Mouse (Mus musculus): ENCODE measurements around the gene Slc25a1. TPM values are rescaled to one million over a fixed set of nuclear protein-coding genes. Genes with fewer than 3 reads are reported as not detected.

Gene Slc25a1
- polyA plus RNA-seq, 1 experiment from 2014 or later = 94.0 TPM

DNA sequence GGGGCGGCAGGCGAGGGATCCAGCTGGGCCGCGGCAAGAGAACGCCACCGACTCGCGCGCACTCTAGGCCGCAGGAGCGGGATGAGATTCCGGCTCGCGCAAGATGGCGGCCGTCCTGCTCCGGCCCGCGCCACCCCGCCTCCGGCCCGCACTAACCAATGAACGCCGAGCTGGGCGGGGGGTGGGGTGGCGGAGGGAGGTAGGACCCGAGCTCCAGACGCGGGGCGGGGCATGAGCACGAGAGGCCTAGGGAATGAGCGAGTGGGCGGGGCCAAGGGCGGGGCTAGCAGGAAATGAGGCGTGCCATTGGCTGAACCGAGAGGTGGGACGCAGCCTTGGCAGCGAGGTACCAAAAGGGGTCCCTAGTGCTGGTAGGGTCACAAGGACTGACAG is 36.5 kb downstream of the Slc25a1 start, which contains the start of gene Gm20518:
Gene Gm20518 (minus strand): TSS at position 105 of the 393 bp plus-strand sequence.
- peak; percentile 98 for ATAC-seq
- DNase-seq (ENCODE audit: low spot score) = peak; percentile 99
- Histone ChIP-seq H3K9ac (replicated peaks; ENCODE audit: low read depth) (peak within 1 kb of the TSS; percentile 92), H3K9me3 (ENCODE audit: low read length) (no peaks in the 10 kb centered on the region), H3K27me3 (replicated peaks; ENCODE audit: insufficient read depth, low read length) (no peaks in the 10 kb centered on the region), H3K27ac (ENCODE audit: low read length) (peak within 1 kb of the TSS; percentile 97), H3K36me3 (ENCODE audit: insufficient read depth, low read length) (no peaks in the 10 kb centered on the region), H3K4me2 (replicated peaks; ENCODE audit: low read depth, low read length) (peak within 1 kb of the TSS; percentile 66), H3K4me3 (ENCODE audit: low read depth, low read length) (peak within 1 kb of the TSS; percentile 94), H3K4me1 (ENCODE audit: insufficient read depth, low read depth, low read length) (peaks cover 20% of the 10 kb centered on the region)
- WGBS = 0% methylated on average over 21 of the region's 38 CpGs
- TF ChIP-seq CTCF (IDR thresholded peaks at IDR 0.05) = peak; percentile 29; the same call in 1 of the 2 replicates
- no peak for TF ChIP-seq EP300 (IDR thresholded peaks at IDR 0.05)

DNA sequence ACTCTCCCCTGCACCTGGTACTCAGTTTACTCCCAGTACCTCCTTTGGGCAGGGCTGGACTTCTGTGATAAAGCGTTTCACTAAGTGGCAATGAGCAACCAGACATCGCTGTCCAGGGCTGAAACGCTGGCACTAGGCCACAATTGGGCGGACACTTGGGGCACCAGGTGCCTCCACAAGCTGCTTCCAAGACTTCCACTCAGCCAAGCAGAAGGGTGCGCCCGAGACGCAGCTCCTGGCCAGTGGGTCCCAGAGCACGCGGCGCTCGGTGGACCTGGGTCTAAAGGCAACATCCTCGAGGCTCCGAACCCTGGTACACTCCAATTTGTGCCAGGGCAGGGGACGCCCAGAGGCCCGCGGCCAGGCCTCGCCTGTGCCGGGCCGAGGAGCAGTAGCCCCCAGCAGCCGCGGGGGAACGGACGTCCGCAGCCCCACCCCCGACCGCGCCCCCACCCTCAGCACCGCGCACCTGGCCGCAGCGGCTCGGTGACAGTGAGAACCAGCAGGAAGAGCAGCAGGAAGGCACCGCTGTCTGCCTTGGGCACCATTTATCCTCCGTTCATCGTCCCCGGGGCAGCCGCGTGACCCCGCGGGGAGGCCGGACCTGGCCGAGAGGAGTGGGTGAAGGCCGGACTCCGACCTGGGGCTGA is 37.0 kb downstream of the Slc25a1 start:
- H3K9me3 ChIP-seq (ENCODE audit: low read length) = no peaks in the 10 kb centered on the region
- peak overlapping the region; percentile 66 for H3K4me2 ChIP-seq (replicated peaks; ENCODE audit: low read depth, low read length)
- DNase-seq (ENCODE audit: low spot score) (peak; percentile 79), ATAC-seq (peak; percentile 63)
- H3K36me3 ChIP-seq (ENCODE audit: insufficient read depth, low read length) = no peaks in the 10 kb centered on the region
- H3K27ac ChIP-seq (ENCODE audit: low read length) = peak overlapping the region; percentile 97
- peak overlapping the region; percentile 92 for H3K9ac ChIP-seq (replicated peaks; ENCODE audit: low read depth)
- TF ChIP-seq EP300 (IDR thresholded peaks at IDR 0.05) (no peak), CTCF (IDR thresholded peaks at IDR 0.05) (no peak; the same call in 1 of the 2 replicates)
- H3K4me1 ChIP-seq (ENCODE audit: insufficient read depth, low read depth, low read length) = peaks cover 20% of the 10 kb centered on the region
- H3K4me3 ChIP-seq (ENCODE audit: low read depth, low read length) = peak overlapping the region; percentile 94
- H3K27me3 ChIP-seq (replicated peaks; ENCODE audit: insufficient read depth, low read length) = no peaks in the 10 kb centered on the region
- under 1% methylated on average over 28 of the region's 44 CpGs for WGBS

DNA sequence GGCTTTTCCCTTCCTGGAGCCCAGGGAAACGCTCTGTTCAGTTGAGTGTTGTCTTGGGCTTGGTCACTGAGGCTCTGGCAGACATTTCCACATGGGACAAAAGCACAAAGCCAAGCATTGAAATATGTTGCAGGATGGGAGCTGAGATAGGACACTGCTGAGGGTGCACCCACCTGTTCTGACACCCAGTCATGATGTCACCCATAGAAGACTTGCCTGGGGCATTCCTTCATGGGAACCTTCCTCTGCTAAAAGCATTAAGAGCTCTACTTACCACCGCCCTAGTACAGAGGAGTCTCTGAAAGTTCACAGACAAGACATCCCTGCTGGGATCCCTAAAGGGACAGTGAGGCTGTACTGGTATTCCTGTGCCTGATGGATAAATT is 37.7 kb downstream of the Slc25a1 start:
- 26% methylated on average over 2 of the region's 2 CpGs for WGBS
- Histone ChIP-seq H3K27ac (ENCODE audit: low read length) (0 out of 2 replicates have a peak overlapping the region, but pooled peaks have one; percentile 97), H3K9me3 (ENCODE audit: low read length) (no peaks in the 10 kb centered on the region)

DNA sequence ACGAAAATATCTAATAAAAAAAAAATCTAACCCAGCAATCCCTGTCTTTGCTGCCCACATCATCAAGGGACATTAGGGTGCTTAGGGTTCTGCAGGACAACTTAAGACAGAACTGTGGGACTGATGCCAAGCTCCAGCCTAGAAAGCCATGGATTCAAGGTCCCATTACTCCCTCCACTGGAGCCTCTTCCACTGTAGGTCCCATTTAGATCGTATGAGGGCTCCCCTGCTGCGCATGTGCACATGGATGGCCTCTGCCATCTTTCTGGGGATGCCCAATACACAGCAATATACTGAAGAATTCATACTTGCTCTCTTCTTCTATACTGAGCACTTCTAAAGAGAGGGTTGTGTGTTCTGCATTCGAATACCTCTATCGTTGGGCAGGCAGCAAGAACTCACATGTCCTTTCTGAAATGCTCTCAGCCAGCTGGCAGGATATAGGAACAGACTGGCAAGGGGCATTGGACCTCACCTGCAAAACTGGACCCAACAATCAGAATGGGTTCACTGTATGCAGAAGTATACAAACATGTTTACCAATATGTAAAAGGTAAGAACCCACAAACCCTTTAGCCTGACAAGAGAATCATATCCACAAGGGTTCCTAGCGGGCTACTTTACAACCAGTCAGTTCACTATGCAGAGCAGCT is 38.2 kb downstream of the Slc25a1 start:
- H3K9ac ChIP-seq (replicated peaks; ENCODE audit: low read depth) = 0 out of 2 replicates have a peak overlapping the region, but pooled peaks have one; percentile 92
- WGBS = 72% methylated on average over 6 of the region's 6 CpGs

More for the DNA sequence above, 37.7 kb downstream of the Slc25a1 start:
- H3K4me2 ChIP-seq (replicated peaks; ENCODE audit: low read depth, low read length) = peak overlapping the region; percentile 66
- peak overlapping the region; percentile 92 for H3K9ac ChIP-seq (replicated peaks; ENCODE audit: low read depth)
- H3K27me3 ChIP-seq (replicated peaks; ENCODE audit: insufficient read depth, low read length) = no peaks in the 10 kb centered on the region
- H3K36me3 ChIP-seq (ENCODE audit: insufficient read depth, low read length) = no peaks in the 10 kb centered on the region
- H3K4me3 ChIP-seq (ENCODE audit: low read depth, low read length) = peak overlapping the region; percentile 94
- TF ChIP-seq CTCF (IDR thresholded peaks at IDR 0.05) (no peak), EP300 (IDR thresholded peaks at IDR 0.05) (no peak)
- H3K4me1 ChIP-seq (ENCODE audit: insufficient read depth, low read depth, low read length) = peaks cover 20% of the 10 kb centered on the region
- ATAC-seq (no peak), DNase-seq (ENCODE audit: low spot score) (no peak)

DNA sequence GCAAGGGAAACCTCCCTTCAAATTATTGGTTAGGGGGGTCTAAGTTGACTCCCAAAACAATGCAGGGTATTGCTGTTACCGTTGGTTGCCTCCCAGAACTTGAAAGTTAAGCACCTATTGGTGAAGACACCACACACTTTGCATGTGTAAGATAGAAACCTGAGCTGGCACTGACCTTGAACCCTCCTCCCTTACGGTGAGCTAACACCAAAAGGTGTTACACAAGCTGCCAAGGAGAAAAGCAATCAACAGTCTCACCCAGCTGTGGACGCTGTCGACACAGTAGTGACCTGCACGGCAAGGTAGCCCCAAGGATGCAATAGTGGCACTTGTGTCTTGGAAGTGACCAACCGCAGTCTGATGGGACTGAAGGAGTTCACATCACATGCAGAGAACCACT is 43.9 kb downstream of the Slc25a1 start:
- TF ChIP-seq EP300 (IDR thresholded peaks at IDR 0.05) (no peak), CTCF (IDR thresholded peaks at IDR 0.05) (no peak)
- 59% methylated on average over 6 of the region's 6 CpGs for WGBS
- no peak overlapping the region for H3K27ac ChIP-seq (ENCODE audit: low read length)
- DNase-seq (ENCODE audit: low spot score) = no peak
- H3K4me1 ChIP-seq (ENCODE audit: insufficient read depth, low read depth, low read length) = no peaks in the 10 kb centered on the region; the same call in 1 of the 2 replicates
- H3K9me3 ChIP-seq (ENCODE audit: low read length) = no peaks in the 10 kb centered on the region
- no peaks in the 10 kb centered on the region for H3K27me3 ChIP-seq (replicated peaks; ENCODE audit: insufficient read depth, low read length)
- H3K4me2 ChIP-seq (replicated peaks; ENCODE audit: low read depth, low read length) = no peak overlapping the region
- H3K9ac ChIP-seq (replicated peaks; ENCODE audit: low read depth) = no peak overlapping the region
- no peaks in the 10 kb centered on the region for H3K36me3 ChIP-seq (ENCODE audit: insufficient read depth, low read length)
- H3K4me3 ChIP-seq (ENCODE audit: low read depth, low read length) = no peak overlapping the region
- no peak for ATAC-seq

More for the DNA sequence above, 38.2 kb downstream of the Slc25a1 start:
- Histone ChIP-seq H3K36me3 (ENCODE audit: insufficient read depth, low read length) (no peaks in the 10 kb centered on the region), H3K27ac (ENCODE audit: low read length) (no peak overlapping the region), H3K4me1 (ENCODE audit: insufficient read depth, low read depth, low read length) (peaks cover 20% of the 10 kb centered on the region), H3K9me3 (ENCODE audit: low read length) (no peaks in the 10 kb centered on the region), H3K4me2 (replicated peaks; ENCODE audit: low read depth, low read length) (peak overlapping the region; percentile 66), H3K4me3 (ENCODE audit: low read depth, low read length) (no peak overlapping the region), H3K27me3 (replicated peaks; ENCODE audit: insufficient read depth, low read length) (no peaks in the 10 kb centered on the region)
- DNase-seq (ENCODE audit: low spot score) = no peak
- no peak for ATAC-seq
- no peak for TF ChIP-seq EP300 (IDR thresholded peaks at IDR 0.05)
- TF ChIP-seq CTCF (IDR thresholded peaks at IDR 0.05) = no peak

DNA sequence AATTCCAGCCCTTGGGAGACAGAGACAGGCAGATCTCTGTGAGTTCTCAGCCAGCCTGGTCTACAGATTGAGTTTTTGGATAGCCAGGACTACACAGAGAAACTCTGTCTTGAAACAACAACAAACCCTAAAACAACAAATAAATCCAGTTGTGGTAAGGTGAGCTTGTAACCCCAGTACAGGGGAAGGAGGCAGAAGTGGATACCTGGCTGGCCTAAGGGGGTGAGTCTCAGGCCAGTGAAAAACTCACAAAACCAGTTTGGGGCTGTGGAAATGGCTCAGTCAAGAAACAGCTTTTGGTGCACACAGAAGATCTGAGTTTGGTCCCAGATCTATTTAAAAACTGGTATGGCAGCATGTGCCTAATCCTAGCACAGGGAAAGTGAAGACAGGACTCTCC is 45.8 kb downstream of the Slc25a1 start:
- Histone ChIP-seq H3K9ac (replicated peaks; ENCODE audit: low read depth) (no peak overlapping the region), H3K4me2 (replicated peaks; ENCODE audit: low read depth, low read length) (no peak overlapping the region), H3K4me3 (ENCODE audit: low read depth, low read length) (no peak overlapping the region), H3K27me3 (replicated peaks; ENCODE audit: insufficient read depth, low read length) (no peaks in the 10 kb centered on the region), H3K36me3 (ENCODE audit: insufficient read depth, low read length) (no peaks in the 10 kb centered on the region), H3K27ac (ENCODE audit: low read length) (no peak overlapping the region), H3K4me1 (ENCODE audit: insufficient read depth, low read depth, low read length) (no peaks in the 10 kb centered on the region; the same call in 1 of the 2 replicates), H3K9me3 (ENCODE audit: low read length) (no peaks in the 10 kb centered on the region)
- TF ChIP-seq CTCF (IDR thresholded peaks at IDR 0.05) (no peak), EP300 (IDR thresholded peaks at IDR 0.05) (no peak)
- no peak; the same call in 1 of the 2 replicates for ATAC-seq
- peak; percentile 20 for DNase-seq (ENCODE audit: low spot score)
